Mouse (Mus musculus) intestine, embryonic 15.5 days (tissue): ENCODE measurements around the gene Tradd. TPM values are rescaled to one million over a fixed set of nuclear protein-coding genes. Genes with fewer than 3 reads are reported as not detected.

ENCODE experiments used
- ATAC-seq: fragments of 200-750 bp; cut with Nextera tagmentation; 2 replicates; pipeline ENCODE4 v1.8.0; 2017; ENCODE audit warnings: moderate TSS enrichment, moderate library complexity
- H3K27ac ChIP-seq: fragments of 300-500 bp; sonication (generic); 2 replicates; pipeline ENCODE4 v1.5.1; 2015; ENCODE audit warnings: mild to moderate bottlenecking, inconsistent platforms
- H3K27me3 ChIP-seq: fragments of 300-500 bp; sonication (generic); replicated peaks from 2 replicates; pipeline ENCODE4 v1.6.1; 2015; ENCODE audit warnings: inconsistent platforms
- H3K36me3 ChIP-seq: fragments of 300-500 bp; sonication (generic); 2 replicates; pipeline ENCODE4 v1.6.1; 2015; ENCODE audit warnings: inconsistent platforms
- H3K4me1 ChIP-seq: fragments of 300-500 bp; sonication (generic); replicated peaks from 2 replicates; pipeline ENCODE4 v1.6.1; 2015; ENCODE audit warnings: inconsistent platforms
- H3K4me2 ChIP-seq: fragments of 300-500 bp; sonication (generic); replicated peaks from 2 replicates; pipeline ENCODE4 v1.6.1; 2015; ENCODE audit warnings: mild to moderate bottlenecking, inconsistent platforms
- H3K4me3 ChIP-seq: fragments of 300-500 bp; sonication (generic); replicated peaks from 2 replicates; pipeline ENCODE4 v1.5.1; 2015; ENCODE audit warnings: inconsistent platforms
- H3K9ac ChIP-seq: fragments of 300-500 bp; sonication (generic); 2 replicates; pipeline ENCODE4 v1.6.1; 2015; ENCODE audit warnings: inconsistent platforms
- H3K9me3 ChIP-seq: fragments of 300-500 bp; sonication (generic); 2 replicates; pipeline ENCODE4 v1.6.1; 2016; ENCODE audit warnings: inconsistent platforms
- WGBS: fragments of 180-500 bp; shearing (Covaris S2); methylation state at CpG from one replicate; pipeline ENCODE4 v1.1.7; 2015; 5-methylcytosine and 5-hydroxymethylcytosine counted together
- microRNA counts: library from miRNA; unstranded; fragments of <30 nt; microRNA quantifications from one replicate; lab custom pipeline; 2016
- polyA plus RNA-seq: library from polyadenylated mRNA; unstranded; fragments of >200 nt; fragmentation: Nextera tagmentation; extraction: Ambion mirVana; gene quantifications from 2 replicates; pipeline ENCODE4 v1.2.1, GENCODE M21; 2015

The Tradd gene
- polyA plus RNA-seq, 1 experiment from 2014 or later, result 39.2 TPM

GRCm38 (mm10) chr8:105224413-105225271 is 39.8 kb downstream of the Tradd start, which contains the start of gene D230025D16Rik:
TSS of gene D230025D16Rik (plus strand) at chr8:105225145.
- 3% methylated on average over 34 of the region's 34 CpGs for WGBS
- H3K4me3 ChIP-seq, result peak within 1 kb of the TSS; percentile 97
- no peaks in the 10 kb centered on the region for H3K9me3 ChIP-seq
- peak; percentile 96 for ATAC-seq
- H3K36me3 ChIP-seq, result no peaks in the 10 kb centered on the region
- no peaks in the 10 kb centered on the region for H3K27me3 ChIP-seq
- peak within 1 kb of the TSS; percentile 88 for H3K27ac ChIP-seq
- H3K4me1 ChIP-seq, result peaks cover 9% of the 10 kb centered on the region
- peak within 1 kb of the TSS; percentile 84 for H3K4me2 ChIP-seq
- H3K9ac ChIP-seq, result peak within 1 kb of the TSS; percentile 90

- H3K4me2 ChIP-seq, result no peak overlapping the region; the same call in 1 of the 2 replicates
- WGBS, result 80% methylated on average over 7 of the region's 7 CpGs
Observed at GRCm38 (mm10) chr8:105223850-105224249, 40.6 kb downstream of the Tradd start.

GRCm38 (mm10) chr8:105217926-105218522 is 46.4 kb downstream of the Tradd start:
- no peak overlapping the region for H3K4me2 ChIP-seq
- peak; percentile 20; the same call in 1 of the 2 replicates for ATAC-seq
- H3K4me3 ChIP-seq, result no peak overlapping the region
- 83% methylated on average over 5 of the region's 5 CpGs for WGBS
- no peak overlapping the region for H3K27ac ChIP-seq
- no peaks in the 10 kb centered on the region for H3K9me3 ChIP-seq
- H3K4me1 ChIP-seq, result no peaks in the 10 kb centered on the region
- no peak overlapping the region for H3K9ac ChIP-seq
- 0 out of 2 replicates have a peak, but pooled peaks cover 7% of the 10 kb centered on the region for H3K36me3 ChIP-seq
- H3K27me3 ChIP-seq, result no peaks in the 10 kb centered on the region

More at GRCm38 (mm10) chr8:105223850-105224249, 40.6 kb downstream of the Tradd start:
- Histone ChIP-seq H3K27ac (no peak overlapping the region), H3K4me1 (peaks cover 9% of the 10 kb centered on the region), H3K4me3 (no peak overlapping the region), H3K27me3 (no peaks in the 10 kb centered on the region), H3K9ac (no peak overlapping the region), H3K36me3 (no peaks in the 10 kb centered on the region), H3K9me3 (no peaks in the 10 kb centered on the region)
- ATAC-seq, result no peak

- H3K9ac ChIP-seq, result no peak overlapping the region
- 0 out of 2 replicates have a peak, but pooled peaks cover 7% of the 10 kb centered on the region for H3K36me3 ChIP-seq
- no peaks in the 10 kb centered on the region for H3K9me3 ChIP-seq
Observed at GRCm38 (mm10) chr8:105214104-105214503, 50.3 kb downstream of the Tradd start.

GRCm38 (mm10) chr8:105209153-105210110 is 55.0 kb downstream of the Tradd start:
- Histone ChIP-seq H3K9ac (no peak overlapping the region), H3K27me3 (no peaks in the 10 kb centered on the region), H3K9me3 (no peaks in the 10 kb centered on the region), H3K4me2 (no peak overlapping the region), H3K36me3 (0 out of 2 replicates have a peak, but pooled peaks cover 2% of the 10 kb centered on the region), H3K4me1 (no peaks in the 10 kb centered on the region), H3K27ac (no peak overlapping the region), H3K4me3 (no peak overlapping the region)
- ATAC-seq, result no peak
- WGBS, result 86% methylated on average over 1 of the region's 1 CpGs

More at GRCm38 (mm10) chr8:105214104-105214503, 50.3 kb downstream of the Tradd start:
- no peak for ATAC-seq
- no peak overlapping the region for H3K4me2 ChIP-seq
- H3K4me1 ChIP-seq, result no peaks in the 10 kb centered on the region
- 89% methylated on average over 5 of the region's 5 CpGs for WGBS
- no peak overlapping the region for H3K27ac ChIP-seq
- H3K4me3 ChIP-seq, result no peak overlapping the region
- H3K27me3 ChIP-seq, result no peaks in the 10 kb centered on the region

MicroRNAs within 50 kb of the gene (microRNA counts, 519-probe panel; counts per million panel counts)
- microRNA mmu-miR-328 (lab: Ali Mortazavi, UCI), result 1,832 counts per million, percentile 38 among the panel's probes with 10 or more counts

Other genes starting within 250 kb of the Tradd start
- not detected in 2 replicates for gene Ces3a, start 216.0 kb downstream of the Tradd start, polyA plus RNA-seq
- gene Ces3b, start 180.9 kb downstream of the Tradd start, polyA plus RNA-seq, result not detected in 2 replicates
- gene Ces4a, start 132.8 kb downstream of the Tradd start, polyA plus RNA-seq, result not detected in 2 replicates
- 38.8 and 47.1 TPM in 2 replicates for gene Cbfb, start 93.9 kb downstream of the Tradd start, polyA plus RNA-seq
- gene D230025D16Rik, start 39.5 kb downstream of the Tradd start, polyA plus RNA-seq, result 20.6 and 21.8 TPM in 2 replicates
- 18.8 and 19.5 TPM in 2 replicates for gene B3gnt9, start 9.5 kb downstream of the Tradd start, polyA plus RNA-seq
- gene Fbxl8, start within 50 bp of the Tradd start, polyA plus RNA-seq, result 4.4 and 5.0 TPM in 2 replicates
- 0.10 and 0.11 TPM in 2 replicates for gene Hsf4, start 5.2 kb upstream of the Tradd start, polyA plus RNA-seq
- gene Nol3, start 11.5 kb upstream of the Tradd start, polyA plus RNA-seq, result 1.0 and 1.2 TPM in 2 replicates
- 8.3 and 8.6 TPM in 2 replicates for gene 4931428F04Rik, start 25.3 kb upstream of the Tradd start, polyA plus RNA-seq
- gene Exoc3l, start 31.5 kb upstream of the Tradd start, polyA plus RNA-seq, result 8.0 and 8.7 TPM in 2 replicates
- gene E2f4, start 33.1 kb upstream of the Tradd start, polyA plus RNA-seq, result 84.9 and 90.4 TPM in 2 replicates
- 18.3 and 21.2 TPM in 2 replicates for gene Elmo3, start 41.0 kb upstream of the Tradd start, polyA plus RNA-seq
- gene Lrrc29, start 61.7 kb upstream of the Tradd start, polyA plus RNA-seq, result 1.3 and 2.3 TPM in 2 replicates
- 128 and 151 TPM in 2 replicates for gene Tmem208, start 61.7 kb upstream of the Tradd start, polyA plus RNA-seq
- 1.3 and 1.9 TPM in 2 replicates for gene Fhod1, start 83.3 kb upstream of the Tradd start, polyA plus RNA-seq
- gene Slc9a5, start 84.2 kb upstream of the Tradd start, polyA plus RNA-seq, result 1.4 and 1.7 TPM in 2 replicates
- 0.10 and 0.27 TPM in 2 replicates for gene Plekhg4, start 108.7 kb upstream of the Tradd start, polyA plus RNA-seq
- gene Kctd19, start 148.9 kb upstream of the Tradd start, polyA plus RNA-seq, result 0.05 TPM in 1 of 2 replicates, not detected in the other
- 0.24 and 0.26 TPM in 2 replicates for gene Lrrc36, start 149.0 kb upstream of the Tradd start, polyA plus RNA-seq
- gene Tppp3, start 206.9 kb upstream of the Tradd start, polyA plus RNA-seq, result 38.1 and 39.3 TPM in 2 replicates
- gene Zdhhc1, start 232.3 kb upstream of the Tradd start, polyA plus RNA-seq, result 20.1 and 22.6 TPM in 2 replicates